Mouse (Mus musculus) frontal cortex, postnatal 10 days (tissue): ENCODE results near the gene Fam129a.

Source experiments
- DNase-seq, 2 experiments: peaks; one replicate each; pipeline ENCODE4 v3.0.0; 2022; ENCODE audit warnings: low spot score in 2 of 2, mixed read lengths in 1 of 2

Gene Fam129a

GRCm38 (mm10) chr1:151625690-151626089 lies 54.7 kb downstream of the Fam129a start:
- DNase-seq = no peak

DNA sequence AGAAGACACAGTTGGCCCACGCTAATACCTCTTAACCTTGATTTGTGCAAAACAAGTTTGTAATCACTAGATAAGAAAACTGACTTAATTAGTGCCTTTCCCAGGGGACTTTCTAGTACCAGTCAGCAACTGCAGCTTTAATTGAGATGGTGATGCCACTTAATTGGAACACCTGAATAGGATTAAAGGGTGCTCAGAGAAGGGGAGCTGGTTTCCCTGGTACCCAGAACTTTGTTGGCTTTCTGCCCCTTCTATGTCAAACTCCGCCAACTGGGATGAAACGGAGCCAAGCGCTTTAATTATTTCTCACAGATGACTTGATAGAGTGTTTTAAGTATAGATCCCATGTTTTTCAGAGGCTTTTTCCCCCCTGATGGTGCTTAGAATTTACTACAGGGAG lies 55.6 kb downstream of the Fam129a start:
- DNase-seq = no peak

DNA sequence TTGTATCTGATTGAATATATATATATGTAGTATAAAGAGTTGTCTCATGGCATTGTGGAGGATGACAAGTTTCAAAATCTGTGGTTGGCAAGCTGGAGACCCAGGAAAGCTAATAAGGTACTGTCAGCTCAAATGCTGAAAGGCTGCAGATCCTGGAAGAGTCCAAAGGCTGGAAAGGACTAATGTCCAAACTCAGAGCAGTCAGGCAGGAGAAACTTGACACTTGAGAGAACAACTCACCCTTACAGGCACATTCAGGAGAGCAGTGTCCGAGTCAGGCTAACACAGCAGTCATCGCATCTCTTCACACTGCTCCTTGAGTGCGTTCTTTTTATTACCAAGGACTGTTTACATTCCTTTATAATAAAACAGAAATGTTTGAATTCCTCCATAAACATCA lies 56.2 kb downstream of the Fam129a start:
- no peak for DNase-seq

DNA sequence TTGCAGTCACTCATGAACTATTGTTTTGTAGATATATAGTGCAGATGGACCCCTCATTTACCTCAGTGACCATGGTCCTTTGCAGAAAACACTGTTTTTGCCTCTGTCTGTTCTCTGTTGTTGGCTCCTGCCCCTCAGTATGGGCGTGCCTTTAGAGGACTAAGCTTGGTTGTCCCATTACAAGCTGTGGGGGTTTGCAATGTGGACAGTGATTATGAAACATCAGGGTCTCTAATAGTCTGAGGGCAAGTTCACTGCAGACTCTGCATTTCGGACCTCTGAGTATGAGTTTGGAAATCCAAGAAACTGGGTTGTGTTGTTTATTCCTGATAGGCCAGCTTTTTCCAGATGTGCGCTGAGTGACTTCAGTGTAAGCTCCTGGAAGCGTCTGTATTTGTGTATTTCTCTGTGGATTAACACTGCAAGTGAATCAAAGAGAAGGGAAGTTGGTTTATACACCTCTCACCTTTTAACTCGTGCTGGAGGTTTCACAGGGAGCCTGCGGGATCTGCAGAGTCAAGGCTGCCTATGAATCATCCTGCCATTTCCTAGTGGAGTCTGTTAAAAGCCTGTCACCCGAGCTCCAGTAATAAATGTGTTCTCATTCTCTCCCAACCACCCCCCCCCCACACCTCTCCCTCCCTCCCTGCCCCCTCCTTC lies 58.7 kb downstream of the Fam129a start:
- no peak for DNase-seq

DNA sequence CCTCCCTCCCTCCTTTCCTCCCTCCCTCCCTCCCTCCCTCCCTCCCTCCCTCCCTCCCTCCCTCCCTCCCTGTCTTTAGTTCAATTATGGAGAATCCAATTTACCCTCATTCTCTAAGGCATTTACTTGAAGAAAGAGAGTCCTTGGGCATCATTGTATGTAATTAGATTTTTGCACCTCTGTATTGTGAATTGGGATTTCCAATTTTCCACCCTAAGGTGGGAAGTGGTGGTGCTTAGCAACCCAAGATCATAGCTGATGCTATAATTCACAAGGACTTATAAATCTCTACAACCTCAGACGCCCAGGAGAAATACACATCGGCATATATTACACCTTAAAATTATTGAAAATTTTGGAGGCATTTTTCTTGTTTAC lies 59.3 kb downstream of the Fam129a start:
- DNase-seq = no peak

DNA sequence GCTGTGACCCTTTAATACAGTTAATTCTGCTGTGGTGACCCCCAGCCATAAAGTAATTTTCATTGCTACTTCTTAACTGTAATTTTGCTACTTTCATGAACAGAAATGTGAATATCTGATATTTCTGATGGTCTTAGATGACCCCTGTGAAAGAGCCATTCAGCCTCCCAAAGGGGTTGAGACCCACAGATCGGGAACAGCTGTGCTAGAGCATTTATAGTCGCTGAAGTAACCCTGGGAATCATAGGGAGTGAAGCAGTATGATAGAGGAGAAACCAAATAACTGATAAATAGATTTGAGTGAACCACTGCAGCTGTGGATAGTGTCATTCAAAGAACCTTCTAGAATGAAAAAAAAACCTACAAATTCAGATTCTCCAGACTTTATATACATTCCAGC lies 60.1 kb downstream of the Fam129a start:
- DNase-seq = no peak

DNA sequence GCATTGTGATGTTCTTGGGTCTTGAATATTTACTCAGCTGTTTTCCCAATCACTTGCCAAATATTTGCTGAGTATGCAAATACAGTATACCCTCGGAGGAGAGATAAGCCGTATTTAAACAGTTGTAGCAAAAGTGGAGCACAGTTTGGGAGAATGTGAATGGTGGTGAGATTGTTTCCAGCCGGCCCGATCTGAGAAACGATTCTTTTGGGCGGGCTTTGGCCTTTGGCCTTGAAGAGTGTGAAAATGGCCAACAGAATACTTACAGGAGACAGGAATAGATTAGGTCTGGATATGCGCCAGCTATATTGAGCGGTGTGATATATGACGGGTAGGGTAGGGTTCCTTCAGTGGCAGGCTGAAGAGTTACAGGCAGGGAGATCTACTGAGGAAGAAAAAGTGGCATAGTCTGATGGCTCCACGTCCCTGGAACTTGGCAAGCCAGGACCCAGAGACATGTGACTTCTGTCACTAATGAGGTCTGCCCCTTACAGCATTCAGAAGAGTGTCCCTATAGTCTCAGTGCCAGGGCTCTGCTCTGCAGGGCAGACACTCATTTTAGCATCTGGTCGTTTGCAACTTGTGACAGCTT lies 60.8 kb downstream of the Fam129a start:
- DNase-seq = no peak

GRCm38 (mm10) chr1:151632567-151633356 lies 61.8 kb downstream of the Fam129a start:
- no peak for DNase-seq

- no peak for DNase-seq
These were observed 65.7 kb downstream of the Fam129a start for GRCm38 (mm10) chr1:151636637-151637036.

DNA sequence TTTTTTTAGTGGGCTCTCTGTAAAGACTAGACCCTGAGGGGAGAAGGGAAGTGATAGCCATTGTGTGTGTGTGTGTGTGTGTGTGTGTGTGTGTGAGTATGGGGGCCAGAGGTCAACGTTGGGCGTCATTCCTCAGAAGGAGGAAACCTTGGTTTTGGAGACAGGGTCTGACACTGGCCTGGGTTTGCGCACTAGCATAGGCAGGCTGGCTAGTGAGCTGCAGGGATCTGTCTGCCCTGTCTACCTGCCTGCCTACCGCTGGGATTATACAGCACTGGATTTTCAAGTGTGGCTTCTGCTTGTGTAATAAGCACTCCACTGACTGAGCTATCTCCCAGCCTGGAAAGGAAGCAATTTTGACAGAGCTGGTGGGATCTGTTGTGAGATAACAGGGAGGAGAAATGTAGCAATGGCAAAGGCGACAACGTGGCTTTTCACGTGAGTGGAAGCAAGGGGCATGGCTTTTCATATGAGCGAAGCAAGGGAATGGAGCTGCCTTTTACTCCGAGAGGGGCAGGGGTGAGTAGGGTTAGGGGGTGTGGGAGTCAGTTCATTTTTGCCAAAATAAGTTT lies 66.5 kb downstream of the Fam129a start:
- DNase-seq = no peak

DNA sequence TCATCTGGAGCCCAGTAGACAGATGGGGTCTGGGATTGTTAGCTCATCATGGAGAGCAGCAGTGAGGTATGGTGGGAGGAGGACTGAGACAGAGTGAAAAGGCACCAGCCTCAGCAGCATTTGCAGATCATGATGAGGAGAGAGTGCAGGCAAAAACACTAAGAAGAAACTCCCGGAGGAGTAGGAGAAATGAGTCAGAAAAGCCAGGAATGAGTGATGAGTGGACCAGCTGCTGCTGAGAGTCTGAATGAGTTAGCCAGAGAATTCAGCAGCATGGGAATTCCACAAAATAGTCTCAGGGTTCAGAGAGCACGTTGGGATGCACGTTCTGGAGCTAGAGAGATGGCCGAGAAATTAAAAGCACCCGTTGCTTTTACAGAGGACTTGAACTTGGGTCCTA lies 67.4 kb downstream of the Fam129a start:
- DNase-seq = no peak

DNA sequence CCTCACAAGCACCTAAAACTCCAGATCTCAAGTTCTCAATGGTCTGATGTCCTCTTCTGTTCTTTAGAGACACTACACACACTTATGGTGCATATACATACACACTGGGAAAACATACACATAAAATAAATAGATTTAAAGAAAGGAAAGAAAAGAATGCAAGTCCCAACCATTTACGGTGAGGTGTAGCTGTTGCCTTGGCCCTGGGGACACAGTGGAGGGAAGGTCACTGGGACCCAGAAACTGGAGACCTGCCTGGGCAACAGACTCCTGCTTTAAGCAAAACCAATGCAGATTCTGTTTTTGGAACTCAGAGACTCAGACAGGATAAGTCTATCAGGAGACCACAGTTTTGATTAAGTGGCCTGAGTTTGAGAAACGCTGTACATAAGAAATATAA lies 67.8 kb downstream of the Fam129a start:
- no peak for DNase-seq

DNA sequence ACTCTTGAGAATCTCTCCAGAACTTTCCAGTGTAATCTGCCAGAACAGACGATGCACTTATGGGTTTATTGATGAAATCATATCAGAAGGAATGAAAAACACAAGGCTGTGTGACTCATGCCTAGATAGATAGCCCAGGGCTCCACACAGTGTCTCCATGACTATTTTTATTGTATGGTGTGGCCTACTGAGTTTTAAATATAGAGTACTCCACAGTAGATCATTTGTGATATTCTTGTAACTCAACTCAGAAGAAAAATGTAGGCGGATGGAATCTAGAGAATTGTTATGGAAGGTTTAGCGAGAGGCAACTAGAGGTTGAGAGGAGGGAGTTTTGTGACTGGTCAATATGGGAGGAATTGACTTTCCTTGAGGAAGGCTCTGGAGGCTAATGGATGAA lies 75.4 kb downstream of the Fam129a start:
- DNase-seq = no peak

DNA sequence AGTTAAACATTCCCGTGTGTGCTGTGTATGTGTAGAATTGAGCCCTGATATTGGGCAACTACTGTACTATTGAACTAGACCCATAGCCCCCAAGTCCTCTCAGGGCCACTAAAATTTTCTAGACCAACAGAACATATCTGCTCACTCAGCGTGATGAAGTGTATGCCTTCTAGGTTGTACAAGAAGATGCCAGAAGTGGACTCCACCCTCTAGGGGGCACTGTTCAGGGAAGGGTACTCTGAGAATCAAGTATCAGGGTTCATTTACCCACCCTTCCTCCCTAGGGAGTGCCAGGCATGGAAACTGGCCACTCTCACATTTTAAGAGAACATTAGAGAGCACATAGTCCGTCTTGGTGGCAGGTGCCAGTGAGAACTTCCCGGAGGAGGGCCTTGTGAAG lies 77.1 kb downstream of the Fam129a start:
- DNase-seq = no peak

DNA sequence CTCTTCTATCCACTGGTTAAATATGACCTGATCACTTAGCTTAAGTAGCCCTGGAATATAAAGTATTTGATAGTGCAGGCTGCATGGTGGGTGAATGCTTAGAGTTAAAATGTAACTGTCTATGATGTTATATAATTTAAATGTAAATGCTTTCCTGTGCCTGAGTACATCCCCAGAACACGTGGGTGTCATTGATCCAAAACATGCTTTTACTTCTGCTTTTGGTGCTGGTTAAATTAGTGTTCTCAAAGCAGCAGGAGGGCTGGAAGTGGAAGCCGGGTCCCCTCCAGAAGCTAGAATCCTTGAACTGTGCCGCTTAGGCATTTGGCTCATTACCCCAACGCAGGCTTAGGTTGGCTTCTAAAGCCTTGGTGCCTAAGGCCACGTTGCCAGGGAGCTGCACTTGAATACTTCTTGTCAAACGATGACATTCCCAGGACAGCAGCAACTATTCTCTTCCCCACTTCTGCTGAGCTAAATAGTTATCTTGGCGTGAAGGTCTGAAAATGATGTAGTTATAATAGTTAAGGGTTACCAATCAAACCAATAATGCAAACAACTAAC lies 86.1 kb downstream of the Fam129a start:
- no peak for DNase-seq

DNA sequence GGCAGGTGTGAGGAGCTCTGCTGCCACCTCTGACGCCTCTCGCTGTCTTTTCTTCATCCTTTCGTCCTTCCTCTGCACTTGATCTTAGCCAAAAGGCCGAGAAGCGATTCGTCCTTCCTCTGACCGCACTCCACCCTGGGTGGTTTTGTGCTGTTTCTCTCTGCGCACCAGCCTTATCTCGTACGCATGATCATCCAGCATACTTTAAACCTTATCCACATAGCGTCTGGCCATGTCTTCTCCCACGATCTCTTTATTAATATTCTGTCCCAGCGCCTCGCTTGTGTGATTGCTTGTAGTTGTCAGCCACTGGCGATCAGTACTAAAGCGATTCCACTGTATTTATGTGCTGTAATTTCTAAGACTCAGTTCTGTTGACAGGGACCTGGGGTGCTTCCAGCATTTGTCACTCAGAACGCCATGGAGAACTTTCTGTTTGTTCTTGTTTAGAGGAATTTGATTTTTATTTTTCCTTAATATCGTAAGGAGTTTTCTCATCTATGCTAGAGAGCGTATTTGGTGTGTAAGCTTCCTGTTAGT lies 87.4 kb downstream of the Fam129a start:
- DNase-seq = no peak

GRCm38 (mm10) chr1:151659636-151660035 lies 88.7 kb downstream of the Fam129a start:
- no peak for DNase-seq

GRCm38 (mm10) chr1:151660251-151660650 lies 89.3 kb downstream of the Fam129a start:
- no peak for DNase-seq

DNA sequence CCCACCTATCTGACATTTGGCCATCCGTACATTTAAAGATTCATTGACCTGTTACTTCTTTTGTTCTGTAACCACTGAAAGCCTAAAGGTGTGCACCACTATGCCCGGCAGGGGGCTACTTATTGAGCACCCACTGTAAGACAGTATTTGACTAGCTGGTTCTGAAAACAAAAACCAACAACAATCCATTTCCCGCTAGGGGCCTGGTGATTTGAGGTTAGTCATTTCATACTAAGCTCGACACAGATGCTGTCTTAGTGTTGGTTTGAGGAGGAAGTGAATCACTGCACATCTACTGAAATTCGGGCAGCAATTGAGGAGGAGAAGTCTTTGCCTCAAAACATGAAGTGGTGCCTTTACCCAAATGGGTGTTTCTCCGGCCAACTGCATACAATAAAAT lies 89.9 kb downstream of the Fam129a start:
- DNase-seq = no peak

DNA sequence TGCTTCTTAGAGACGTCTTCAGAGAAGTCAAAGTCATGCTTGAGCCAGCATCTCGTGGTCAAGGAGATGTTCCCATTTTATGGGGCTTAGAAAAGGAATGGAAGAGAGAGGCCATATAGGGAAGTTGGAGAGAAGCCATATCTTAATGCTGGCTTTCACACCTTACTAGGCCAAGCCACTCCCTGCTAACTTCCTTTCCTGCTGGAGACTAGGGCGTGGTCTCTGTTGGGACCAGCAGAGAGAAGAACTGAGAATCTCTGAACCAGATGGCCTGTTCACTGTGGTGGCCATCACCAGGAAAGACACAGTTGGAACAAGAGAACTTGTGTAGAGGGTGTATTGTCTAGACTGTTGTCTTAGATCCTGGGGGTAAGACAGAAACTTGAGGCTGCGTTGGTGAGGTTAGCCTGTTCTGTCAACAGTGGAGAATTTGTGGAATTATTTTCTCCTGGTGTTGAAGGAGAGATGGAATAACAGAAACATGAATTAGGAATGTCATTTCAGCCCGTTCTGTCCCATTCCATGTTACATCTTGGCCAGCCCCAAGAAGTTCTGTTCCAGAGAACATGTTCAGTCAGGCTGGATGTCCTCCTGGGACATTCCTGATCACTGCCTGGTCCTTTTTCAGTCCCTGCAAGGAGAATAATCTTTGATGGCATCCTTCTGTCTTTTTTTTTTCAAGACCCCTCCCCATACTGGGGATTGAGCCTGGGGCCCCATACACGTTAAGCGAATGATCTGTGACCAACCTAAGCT lies 90.9 kb downstream of the Fam129a start:
- no peak for DNase-seq

- DNase-seq = no peak
These were observed 92.0 kb downstream of the Fam129a start for GRCm38 (mm10) chr1:151662958-151663357.
